Mouse (Mus musculus): ENCODE results near the gene Fam180a. TPM values are rescaled to one million over a fixed set of nuclear protein-coding genes. Genes with fewer than 3 reads are reported as not detected.
"Not testable (repeated sequence)": the region's sequence is repeated elsewhere in the genome, so short reads cannot be mapped to it uniquely, and the experiment has no call there.

Fam180a gene
- 1 to 10 TPM; 5.0 to 6.6 TPM for total RNA-seq (2021)

DNA sequence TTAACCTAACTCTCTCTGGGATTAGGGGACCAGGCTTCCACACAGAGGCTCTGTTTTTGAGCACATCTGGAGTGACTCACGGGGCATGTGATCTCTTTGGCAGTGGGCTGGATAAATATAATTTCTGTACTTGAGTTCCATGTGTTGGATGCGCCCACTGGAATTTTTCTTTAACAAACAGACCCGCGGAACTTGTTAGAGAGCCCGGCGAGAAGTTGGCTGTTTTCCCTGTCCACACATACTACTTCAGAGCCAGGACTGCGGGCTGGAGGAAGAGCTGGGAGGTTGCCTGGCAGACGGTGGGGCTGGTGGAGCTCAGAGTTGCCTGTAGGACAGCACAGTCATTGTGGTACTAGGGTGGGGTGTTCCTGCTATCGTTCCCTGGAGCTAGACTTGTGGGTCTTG lies at the start of gene Fam180a:
Gene Fam180a, minus strand, starts transcription at position 31 of the 405 bp plus-strand sequence.
- intact Hi-C loops (cut with DNase I), result no loop called here
- peak; percentile 21 to 61 for DNase-seq (ENCODE audit: low spot score in 2 of 2)

DNA sequence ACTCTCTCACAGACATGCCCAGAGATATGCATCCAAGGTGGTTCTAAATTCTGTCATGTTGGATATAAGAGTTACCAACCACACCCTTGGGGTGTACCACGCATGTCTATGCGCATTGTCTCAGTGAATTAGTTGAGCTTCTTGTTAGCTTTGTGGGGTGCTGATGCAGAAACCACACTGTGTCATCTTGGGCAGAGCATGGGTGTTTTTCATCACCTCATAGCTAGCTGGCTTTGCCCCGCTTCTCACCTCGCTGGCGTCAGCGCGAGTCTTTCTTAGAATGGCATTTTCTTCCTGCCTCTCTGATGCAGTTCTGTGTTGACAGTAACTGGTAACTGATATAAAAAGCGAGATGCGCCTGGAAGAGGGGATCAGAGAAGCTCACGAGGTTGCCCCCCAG lies 48.1 kb upstream of the Fam180a start:
- intact Hi-C loops (cut with DNase I), result loop anchor here (10.0 kb wide), 1 partner anchor 119 kb away; no protein-coding TSS in a partner anchor
- DNase-seq (ENCODE audit: low spot score in 2 of 2), result no peak

DNA sequence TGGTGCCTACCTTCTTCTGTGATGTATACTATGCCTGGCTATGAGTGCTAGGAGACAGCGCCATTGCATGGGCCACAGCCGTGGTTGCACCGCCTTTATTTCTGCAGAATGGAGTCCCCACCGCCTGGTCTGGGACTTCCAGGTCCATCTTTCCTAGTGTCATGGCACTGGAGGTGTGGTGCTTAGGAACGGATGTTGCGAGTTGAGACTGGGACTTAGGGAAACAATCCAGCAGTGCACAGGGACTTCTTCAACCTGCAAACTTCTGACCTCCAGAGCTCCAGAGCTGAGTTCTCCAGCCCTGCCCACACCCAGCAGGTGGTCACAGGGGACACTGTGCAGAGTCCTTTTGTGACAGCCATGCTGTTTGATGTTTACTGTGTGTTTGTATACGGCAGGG lies 44.4 kb upstream of the Fam180a start:
- intact Hi-C loops (cut with DNase I), result loop anchor here (10.0 kb wide), 1 partner anchor 116 kb away; no protein-coding TSS in a partner anchor
- DNase-seq (ENCODE audit: low spot score in 2 of 2), result no peak

DNA sequence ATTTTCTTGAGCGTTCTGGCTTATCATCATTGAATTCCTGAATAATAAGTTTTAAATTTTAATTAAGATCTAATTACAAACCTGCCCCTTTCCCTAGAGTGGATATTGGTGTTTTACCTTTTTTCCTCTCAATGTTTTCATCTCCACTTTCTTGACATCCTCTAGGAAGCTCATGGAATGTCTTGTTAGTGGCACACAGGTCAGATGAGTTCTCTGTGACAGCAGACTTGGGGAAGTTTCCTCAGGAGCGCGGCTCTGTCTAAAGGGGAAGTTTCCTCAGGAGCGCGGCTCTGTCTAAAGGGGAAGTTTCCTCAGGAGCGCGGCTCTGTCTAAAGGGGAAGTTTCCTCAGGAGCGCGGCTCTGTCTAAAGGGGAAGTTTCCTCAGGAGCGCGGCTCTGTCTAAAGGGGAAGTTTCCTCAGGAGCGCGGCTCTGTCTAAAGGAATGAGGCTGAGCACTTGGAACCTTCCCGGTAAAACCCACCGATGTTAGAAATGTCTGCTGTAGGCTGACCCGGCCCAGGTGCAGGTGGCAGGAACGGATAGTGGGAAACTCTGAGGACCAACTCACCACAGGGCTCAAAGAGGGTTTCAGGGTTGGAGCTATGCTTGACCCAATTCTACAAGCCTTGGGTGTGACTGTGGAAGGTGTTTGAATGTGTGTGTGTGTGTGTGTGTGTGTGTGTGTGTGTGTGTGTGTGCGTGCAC lies 43.8 kb upstream of the Fam180a start:
- intact Hi-C loops (cut with DNase I), result loop anchor here (10.0 kb wide), 1 partner anchor 115 kb away; no protein-coding TSS in a partner anchor
- not testable (repeated sequence) for DNase-seq (ENCODE audit: low spot score in 2 of 2)

DNA sequence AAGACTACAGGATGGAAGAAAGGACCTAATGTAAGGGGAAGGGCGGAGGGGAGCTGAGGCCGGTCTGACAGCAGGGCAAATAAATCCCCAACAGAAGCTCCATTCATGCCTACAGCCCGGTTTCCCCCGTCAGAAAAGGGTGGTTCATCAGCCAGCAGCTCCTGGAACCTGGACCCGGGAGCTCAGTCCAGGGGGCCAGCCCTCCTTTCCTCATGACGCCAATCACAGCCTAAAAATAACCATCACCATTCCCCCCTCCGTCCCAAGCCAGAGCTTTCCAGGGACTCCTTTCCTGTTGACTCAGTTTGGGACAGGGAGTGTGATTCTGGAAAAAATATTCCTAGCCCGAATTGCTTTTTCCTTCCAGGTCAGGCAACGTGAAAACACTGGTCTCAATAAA lies 36.7 kb upstream of the Fam180a start:
- no peak for DNase-seq (ENCODE audit: low spot score in 2 of 2)
- intact Hi-C loops (cut with DNase I), result no loop called here

DNA sequence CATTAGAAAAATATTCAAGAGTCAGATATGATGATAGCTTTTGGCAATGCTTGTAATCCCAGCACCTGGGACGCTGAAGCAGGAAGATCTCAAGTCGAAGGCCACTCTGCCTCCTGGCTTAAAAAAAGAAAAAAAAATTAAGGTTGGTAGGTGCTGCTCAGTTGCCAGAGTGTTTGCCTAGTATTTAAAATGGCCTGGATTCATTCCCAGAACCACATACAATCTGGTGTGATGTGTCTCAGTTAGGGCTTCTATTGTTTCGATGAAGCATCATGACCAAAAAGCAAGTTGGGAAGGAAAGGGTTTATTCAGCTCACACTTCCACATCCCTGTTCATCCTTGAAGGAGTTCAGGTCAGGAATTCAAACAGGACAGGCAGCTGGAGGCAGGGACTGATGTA lies 29.4 kb upstream of the Fam180a start:
- intact Hi-C loops (cut with DNase I), result no loop called here
- DNase-seq (ENCODE audit: low spot score in 2 of 2), result peak in 1 of 2 experiments; percentile 33

DNA sequence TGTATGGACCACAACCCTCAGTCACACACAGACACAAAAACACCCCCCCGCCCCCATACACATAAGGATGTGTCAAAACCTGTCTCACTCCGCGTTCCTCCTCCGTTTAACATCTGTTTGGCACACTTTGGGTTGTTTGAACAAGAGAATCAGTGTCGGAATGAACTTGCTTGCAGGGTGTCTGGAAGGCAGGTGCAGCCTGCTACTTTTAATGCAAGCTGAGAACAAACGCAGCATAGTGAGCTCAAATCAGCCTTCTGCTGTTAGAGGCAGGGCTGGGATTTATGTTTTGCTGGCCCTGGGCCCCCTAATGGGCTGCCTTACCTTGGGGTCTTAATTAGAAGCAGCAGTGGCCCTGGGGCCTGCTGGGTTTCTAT lies 28.7 kb upstream of the Fam180a start:
- peak in 1 of 2 experiments; percentile 28 for DNase-seq (ENCODE audit: low spot score in 2 of 2)
- intact Hi-C loops (cut with DNase I), result no loop called here

DNA sequence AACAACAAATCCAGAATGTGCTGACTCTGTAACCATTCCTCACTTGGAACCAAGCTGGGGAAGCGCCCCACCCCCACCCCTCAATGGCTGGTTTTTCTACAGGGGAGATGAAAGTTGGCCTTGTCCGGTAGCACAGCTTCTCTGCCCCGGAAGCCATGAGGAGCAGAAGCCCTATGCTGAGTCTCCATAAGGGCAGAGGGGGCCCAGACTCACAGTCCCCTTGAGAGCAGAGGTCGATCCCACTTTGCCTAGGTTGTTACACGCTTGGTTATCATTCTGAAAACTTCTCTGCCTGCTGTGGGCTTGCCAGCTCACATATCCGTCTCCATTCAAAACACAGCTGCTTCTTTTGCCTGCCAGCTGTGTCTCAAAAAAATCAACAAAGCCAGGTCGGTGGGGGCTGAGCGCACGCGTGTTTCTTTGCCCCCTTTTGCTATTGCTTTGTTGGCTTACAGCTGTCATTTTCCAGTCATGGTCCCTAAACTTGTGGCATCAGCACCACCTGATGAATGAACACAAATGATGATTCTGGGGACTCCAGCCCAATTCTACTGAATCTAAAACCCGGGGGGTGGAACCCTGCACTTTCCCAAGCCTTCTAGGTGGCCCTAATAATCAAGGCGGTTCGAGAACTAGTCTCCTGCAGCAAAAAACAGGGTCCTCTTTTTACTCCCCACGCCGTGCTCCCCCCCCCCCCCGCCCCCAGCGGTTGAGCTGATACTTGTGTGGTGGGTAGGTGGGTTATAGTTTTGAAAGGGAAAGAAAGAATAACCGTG lies 28.1 kb upstream of the Fam180a start:
- intact Hi-C loops (cut with DNase I), result no loop called here
- DNase-seq (ENCODE audit: low spot score in 2 of 2), result no peak

DNA sequence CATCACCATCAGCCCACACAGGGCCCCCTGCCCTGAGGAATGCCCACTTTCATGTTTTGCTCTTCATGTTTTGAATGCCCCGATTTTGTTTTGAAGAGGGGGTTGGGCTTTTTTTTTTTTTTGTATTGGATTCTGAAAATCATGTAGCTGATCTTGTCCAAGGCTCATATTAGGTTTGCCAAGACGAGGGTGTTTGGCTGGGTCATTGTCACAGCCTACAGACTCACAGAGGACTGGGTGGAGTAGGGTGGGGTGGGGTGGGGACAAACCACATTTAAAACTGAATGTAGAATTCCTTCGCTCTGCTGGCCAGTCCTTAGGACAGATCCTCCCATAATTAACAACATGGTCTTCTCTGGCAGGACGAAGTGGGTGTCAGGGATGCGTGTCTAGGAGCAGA lies 27.5 kb upstream of the Fam180a start:
- no peak for DNase-seq (ENCODE audit: low spot score in 2 of 2)
- intact Hi-C loops (cut with DNase I), result no loop called here

DNA sequence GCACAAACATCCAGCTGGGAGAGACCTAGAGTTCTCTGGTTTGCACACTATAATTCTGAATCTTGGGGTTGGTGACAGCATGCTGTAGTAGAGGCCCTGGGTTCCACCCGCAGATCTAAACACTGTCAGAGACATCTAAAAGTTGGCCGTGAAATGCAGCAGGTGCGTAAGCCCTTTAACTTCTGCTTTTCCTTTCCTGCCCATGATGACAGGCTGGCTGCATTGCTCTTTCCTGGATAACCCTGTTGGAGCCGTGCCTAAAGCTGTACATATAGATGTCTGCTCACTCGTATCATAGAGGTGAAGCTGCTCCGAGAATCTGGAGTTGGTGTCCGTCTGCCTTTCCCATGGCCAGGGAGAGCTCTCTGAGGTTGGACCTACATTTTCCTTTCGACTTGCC lies 26.9 kb upstream of the Fam180a start:
- intact Hi-C loops (cut with DNase I), result no loop called here

DNA sequence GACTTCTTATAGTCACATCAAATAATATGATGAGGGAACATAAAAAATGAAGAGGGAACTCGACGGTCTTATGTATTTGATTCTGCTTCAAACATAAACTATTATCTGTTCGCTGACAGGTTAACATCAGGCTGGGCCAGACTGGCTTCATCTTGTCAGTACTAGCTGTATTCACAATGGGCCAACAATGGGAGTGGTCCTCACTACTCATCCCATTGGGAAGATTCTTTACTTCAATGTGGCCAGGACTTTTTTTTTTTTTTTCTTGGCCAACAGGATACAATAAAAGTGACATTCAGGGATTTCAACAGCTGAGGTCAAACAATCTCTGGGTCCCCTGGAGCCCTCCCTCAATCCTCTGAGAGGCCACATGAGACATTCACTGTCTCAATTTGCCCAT lies 25.9 kb upstream of the Fam180a start:
- DNase-seq (ENCODE audit: low spot score in 2 of 2), result no peak
- intact Hi-C loops (cut with DNase I), result no loop called here

More for the DNA sequence above, 26.9 kb upstream of the Fam180a start:
- no peak for DNase-seq (ENCODE audit: low spot score in 2 of 2)

DNA sequence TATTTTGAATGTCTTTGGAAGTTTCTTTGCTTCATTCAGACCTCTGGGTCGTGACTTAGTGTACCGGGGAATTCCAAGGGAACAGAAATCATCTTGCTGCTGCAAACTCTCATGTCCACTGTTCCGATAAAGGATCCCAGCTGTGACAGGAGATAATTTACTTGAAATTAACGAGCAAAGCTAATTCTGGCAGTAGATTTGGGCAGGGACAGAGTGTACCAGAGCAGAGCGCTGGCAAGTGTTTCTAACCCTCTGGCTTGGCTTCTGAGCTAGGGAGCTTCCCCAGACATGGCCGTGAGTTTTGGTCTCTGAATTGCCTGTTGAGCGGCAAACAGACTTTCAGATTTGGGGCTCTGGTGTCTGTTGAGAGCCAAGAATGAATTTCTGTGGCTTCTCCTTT lies 23.8 kb upstream of the Fam180a start:
- no peak for DNase-seq (ENCODE audit: low spot score in 2 of 2)
- intact Hi-C loops (cut with DNase I), result no loop called here

DNA sequence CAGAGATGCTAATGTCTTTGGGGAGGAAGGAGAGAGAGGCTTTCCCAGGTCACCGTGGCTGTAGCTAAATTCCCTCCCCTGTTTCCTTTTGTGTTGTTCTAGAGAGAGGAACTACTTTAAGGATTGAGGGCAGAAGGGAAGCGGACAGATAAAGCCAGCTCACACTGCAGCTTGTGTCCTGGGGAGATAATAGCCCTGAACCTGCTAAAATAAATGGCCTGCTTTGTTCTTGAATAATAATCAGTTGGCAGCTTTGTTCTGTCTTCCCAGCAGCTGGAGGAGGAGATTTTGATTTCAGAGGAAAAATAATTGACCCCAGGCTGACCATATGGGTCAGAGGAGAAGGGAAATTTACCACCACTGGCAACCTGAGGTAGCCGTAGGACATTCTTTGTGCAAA lies 12.7 kb upstream of the Fam180a start:
- DNase-seq (ENCODE audit: low spot score in 2 of 2), result no peak
- intact Hi-C loops (cut with DNase I), result no loop called here

DNA sequence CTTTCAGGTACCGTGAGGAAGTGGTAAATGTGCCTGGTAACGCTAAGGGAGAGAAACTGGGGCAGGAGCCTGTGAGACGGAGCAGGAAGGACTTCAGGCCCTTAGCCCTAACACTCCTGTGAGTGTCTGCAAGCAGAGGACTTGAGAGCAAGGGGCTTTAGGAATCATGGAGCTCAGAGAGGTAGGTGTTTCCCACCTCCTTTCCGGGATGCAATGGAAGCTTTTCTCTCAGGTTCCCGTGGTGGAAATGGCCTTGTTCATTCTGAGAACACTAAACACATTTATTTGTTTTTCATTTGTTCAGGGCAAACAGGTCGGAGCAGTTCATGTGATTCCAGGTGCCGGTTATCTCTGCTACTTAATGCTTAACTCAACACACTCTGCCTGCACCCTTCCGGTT lies 11.9 kb upstream of the Fam180a start:
- intact Hi-C loops (cut with DNase I), result no loop called here
- no peak for DNase-seq (ENCODE audit: low spot score in 2 of 2)

DNA sequence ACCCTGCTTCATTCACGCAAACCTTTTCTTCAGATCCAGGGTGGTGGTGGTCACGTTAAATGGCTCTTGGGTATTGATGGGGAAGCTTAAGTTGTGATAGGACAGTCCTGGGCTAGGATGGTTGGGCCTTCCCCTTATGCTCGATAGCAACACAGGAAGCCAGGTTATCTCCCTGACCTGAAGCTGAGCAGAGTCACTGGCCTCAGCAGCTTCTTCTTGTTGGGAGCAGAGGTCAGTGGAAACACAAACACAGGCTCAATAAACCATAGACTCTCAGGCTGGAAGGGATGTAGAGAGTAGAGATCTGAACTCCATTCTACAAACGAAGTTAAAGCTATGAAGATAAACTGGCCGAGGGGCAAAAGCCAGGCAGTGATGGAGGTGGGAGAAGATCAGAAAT lies 9.5 kb upstream of the Fam180a start:
- intact Hi-C loops (cut with DNase I), result no loop called here

DNA sequence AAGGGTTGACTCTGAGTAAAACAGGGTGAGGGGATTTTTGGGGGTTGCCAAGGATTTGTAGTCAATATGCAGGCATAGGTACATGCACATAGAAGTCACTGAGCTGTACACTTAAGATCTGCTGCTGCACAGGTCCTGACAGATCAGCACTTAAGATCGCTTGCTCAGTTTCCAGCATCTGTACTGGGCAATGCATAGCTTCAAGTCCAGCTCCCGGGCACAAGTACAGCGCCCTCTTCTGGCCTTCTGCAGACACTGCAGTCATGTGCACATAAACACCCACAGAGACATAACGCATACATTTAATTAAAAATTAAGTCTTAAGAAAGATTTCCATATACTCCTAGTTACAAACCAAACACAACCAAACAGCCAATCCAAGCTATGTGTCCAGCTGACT lies 8.3 kb upstream of the Fam180a start:
- intact Hi-C loops (cut with DNase I), result no loop called here

More for the DNA sequence above, 9.5 kb upstream of the Fam180a start:
- no peak for DNase-seq (ENCODE audit: low spot score in 2 of 2)

DNA sequence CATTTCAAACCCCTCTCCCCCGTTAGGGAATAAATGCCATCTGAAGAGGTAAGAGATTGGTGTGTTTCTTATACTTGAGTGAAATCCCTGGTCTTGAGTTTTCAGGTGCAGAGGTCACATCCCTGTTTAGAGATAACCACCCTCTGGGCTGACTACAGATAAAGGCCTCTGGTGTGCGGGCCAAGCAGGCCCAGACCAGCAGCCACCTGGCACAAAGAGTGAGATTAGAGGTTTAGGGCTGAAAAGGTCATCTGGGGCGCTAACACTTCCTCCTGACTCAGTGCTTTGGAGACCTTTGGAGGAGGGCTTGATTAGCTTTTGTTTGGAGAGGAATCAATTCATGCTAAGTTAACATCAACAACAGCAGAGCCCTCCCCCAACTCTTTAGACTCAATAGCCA lies 7.7 kb upstream of the Fam180a start:
- DNase-seq (ENCODE audit: low spot score in 2 of 2), result no peak
- intact Hi-C loops (cut with DNase I), result no loop called here

More for the DNA sequence above, 8.3 kb upstream of the Fam180a start:
- no peak for DNase-seq (ENCODE audit: low spot score in 2 of 2)

DNA sequence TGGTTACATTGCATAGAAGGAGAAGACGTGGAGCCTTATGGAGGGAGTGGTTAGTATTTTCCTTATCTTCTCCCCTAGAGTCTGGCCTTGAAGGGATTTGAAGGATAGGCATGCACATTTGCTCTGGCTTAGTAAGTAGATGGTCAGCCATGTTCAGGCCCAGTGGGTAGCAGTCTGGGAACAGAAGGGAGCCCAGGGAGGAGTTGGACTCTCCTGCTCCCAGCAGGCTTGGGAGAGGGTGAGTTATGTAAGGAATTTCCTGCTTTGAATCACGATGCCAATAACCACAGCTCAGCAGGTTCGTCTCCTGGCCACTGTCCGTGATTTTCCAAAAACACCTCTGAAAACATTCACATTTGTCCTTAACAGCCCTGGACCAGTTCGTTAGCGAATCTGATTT lies 4.9 kb upstream of the Fam180a start:
- DNase-seq (ENCODE audit: low spot score in 2 of 2), result peak in 1 of 2 experiments; percentile 11
- intact Hi-C loops (cut with DNase I), result no loop called here

DNA sequence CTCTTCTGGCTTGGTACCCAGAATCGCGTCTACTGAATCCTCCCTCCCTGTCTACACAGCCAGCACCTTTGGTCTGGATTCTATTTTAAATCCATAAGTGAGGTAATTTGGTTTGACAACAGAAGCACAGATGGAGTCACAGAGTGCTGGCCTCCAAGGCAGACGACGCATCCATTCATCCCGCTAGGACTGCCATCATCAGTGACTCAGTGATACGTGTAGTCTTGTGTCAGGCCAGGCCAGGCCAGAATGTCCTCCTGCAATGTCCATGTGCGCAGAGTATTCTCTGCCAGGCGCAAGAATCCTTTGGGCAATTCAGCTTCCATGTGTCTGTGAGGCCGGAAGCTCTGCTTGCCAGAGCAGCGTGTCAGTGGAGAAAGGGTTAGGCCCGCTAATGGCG lies 4.0 kb upstream of the Fam180a start:
- DNase-seq (ENCODE audit: low spot score in 2 of 2), result no peak
- intact Hi-C loops (cut with DNase I), result no loop called here

DNA sequence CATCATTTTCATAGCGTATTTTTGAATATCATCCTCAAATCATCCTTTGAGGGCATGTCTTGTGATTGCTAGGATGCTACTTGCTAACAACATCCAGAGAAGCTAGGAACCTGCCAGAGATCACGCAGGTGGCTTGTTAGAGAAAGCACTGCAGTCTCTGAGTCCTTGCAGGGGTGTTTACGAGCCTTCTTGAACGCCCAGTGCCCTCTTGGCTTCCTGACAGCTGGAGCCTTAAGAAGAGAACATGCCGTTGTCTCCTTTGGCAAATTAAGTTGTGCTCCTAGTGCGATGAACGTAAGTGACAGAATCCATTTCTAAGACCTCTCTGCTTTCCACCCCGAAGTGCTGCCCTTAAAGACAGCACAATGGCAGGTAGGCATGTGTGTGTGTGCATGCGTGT lies 1.6 kb downstream of the Fam180a start:
- no peak for DNase-seq (ENCODE audit: low spot score in 2 of 2)
- intact Hi-C loops (cut with DNase I), result no loop called here

DNA sequence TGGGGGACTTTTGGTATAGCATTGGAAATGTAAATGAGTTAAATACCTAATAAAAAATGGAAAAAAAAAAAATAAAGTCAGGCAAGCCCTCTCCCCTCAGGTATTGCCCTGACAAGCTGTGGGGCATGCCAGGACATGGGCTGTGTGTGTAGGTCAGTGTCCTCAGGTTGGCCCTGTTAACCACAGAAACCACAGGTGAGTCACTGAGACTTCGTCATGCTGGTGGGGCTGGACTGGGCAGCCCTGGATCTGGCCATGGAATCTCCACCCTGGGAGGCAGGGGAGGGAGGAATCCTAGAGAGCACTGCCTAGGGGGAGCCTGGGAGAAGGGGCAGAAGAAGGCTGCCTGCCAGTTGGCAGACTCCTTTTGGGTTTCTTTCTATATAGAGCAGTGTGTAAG lies 2.9 kb downstream of the Fam180a start:
- DNase-seq (ENCODE audit: low spot score in 2 of 2), result no peak
- intact Hi-C loops (cut with DNase I), result no loop called here

Measured in left cerebral cortex, postnatal 25 days (tissue).